Mouse (Mus musculus): ENCODE results near the gene Rb1. TPM values are rescaled to one million over a fixed set of nuclear protein-coding genes. Genes with fewer than 3 reads are reported as not detected.

Rb1 gene
- polyA plus RNA-seq, 2 experiments: 15.4 to 22.1 TPM

GRCm38 (mm10) chr14:73326511-73326910 is 889 bp upstream of the Rb1 start:
- Histone ChIP-seq H3K4me3 (ENCODE audit: insufficient read depth in 1 of 2, low read depth in 2 of 2, low read length in 2 of 2) (peak overlapping the region; percentile 89 to 92), H3K9me3 (ENCODE audit: control insufficient read depth, low read length) (no peaks in the 10 kb centered on the region), H3K4me2 (ENCODE audit: low read depth) (peak overlapping the region; percentile 96), H3K9ac (replicated peaks) (peak overlapping the region; percentile 96), H3K36me3 (replicated peaks; ENCODE audit: control insufficient read depth, insufficient read depth, low read depth) (no peaks in the 10 kb centered on the region; the same call in 1 of the 2 replicates), H3K27ac (peak overlapping the region; percentile 90), H3K27me3 (ENCODE audit: control insufficient read depth, insufficient read depth, low read length) (no peaks in the 10 kb centered on the region), H3K4me1 (replicated peaks; ENCODE audit: control insufficient read depth in 2 of 2, insufficient read depth in 2 of 2, low read length in 1 of 2) (peaks cover 21 to 28% of the 10 kb centered on the region in 2 experiments)
- DNase-seq (ENCODE audit: low read depth in 3 of 3, low spot score in 3 of 3) (no peak), ATAC-seq (ENCODE audit: insufficient read depth) (no peak)
- 16% methylated on average over 8 of the region's 8 CpGs for WGBS (ENCODE audit: insufficient replicate concordance)
- TF ChIP-seq CTCF (IDR thresholded peaks at IDR 0.05; ENCODE audit: low read depth) (no peak), EP300 (IDR thresholded peaks at IDR 0.05; ENCODE audit: low read depth) (no peak)

- peak; percentile 27; the same call in 1 of the 2 replicates for ATAC-seq (ENCODE audit: insufficient read depth)
Measured at GRCm38 (mm10) chr14:73324634-73325455, 777 bp downstream of the Rb1 start.

GRCm38 (mm10) chr14:73323965-73324364 is 1.7 kb downstream of the Rb1 start:
- Histone ChIP-seq H3K36me3 (replicated peaks; ENCODE audit: control insufficient read depth, insufficient read depth, low read depth) (peaks cover 15% of the 10 kb centered on the region), H3K9me3 (ENCODE audit: control insufficient read depth, low read length) (no peaks in the 10 kb centered on the region), H3K4me1 (replicated peaks; ENCODE audit: control insufficient read depth in 2 of 2, insufficient read depth in 2 of 2, low read length in 1 of 2) (peaks cover 31 to 41% of the 10 kb centered on the region in 2 experiments), H3K4me2 (ENCODE audit: low read depth) (peak overlapping the region; percentile 96), H3K4me3 (ENCODE audit: insufficient read depth in 1 of 2, low read depth in 2 of 2, low read length in 2 of 2) (peak overlapping the region; percentile 89 to 92), H3K27me3 (ENCODE audit: control insufficient read depth, insufficient read depth, low read length) (no peaks in the 10 kb centered on the region), H3K9ac (replicated peaks) (peak overlapping the region; percentile 96), H3K27ac (peak overlapping the region; percentile 60)
- 56% methylated on average over 2 of the region's 2 CpGs for WGBS (ENCODE audit: insufficient replicate concordance)
- no peak for DNase-seq (ENCODE audit: low read depth in 3 of 3, low spot score in 3 of 3)
- TF ChIP-seq CTCF (IDR thresholded peaks at IDR 0.05; ENCODE audit: low read depth) (no peak), EP300 (IDR thresholded peaks at IDR 0.05; ENCODE audit: low read depth) (no peak)
- ATAC-seq (ENCODE audit: insufficient read depth): no peak

More at GRCm38 (mm10) chr14:73324634-73325455, 777 bp downstream of the Rb1 start:
- Histone ChIP-seq H3K4me2 (ENCODE audit: low read depth) (peak overlapping the region; percentile 96), H3K27ac (peak overlapping the region; percentile 90), H3K4me3 (ENCODE audit: insufficient read depth in 1 of 2, low read depth in 2 of 2, low read length in 2 of 2) (peak overlapping the region; percentile 89 to 92), H3K9ac (replicated peaks) (peak overlapping the region; percentile 96), H3K4me1 (replicated peaks; ENCODE audit: control insufficient read depth in 2 of 2, insufficient read depth in 2 of 2, low read length in 1 of 2) (peaks cover 31 to 40% of the 10 kb centered on the region in 2 experiments), H3K27me3 (ENCODE audit: control insufficient read depth, insufficient read depth, low read length) (no peaks in the 10 kb centered on the region), H3K9me3 (ENCODE audit: control insufficient read depth, low read length) (no peaks in the 10 kb centered on the region), H3K36me3 (replicated peaks; ENCODE audit: control insufficient read depth, insufficient read depth, low read depth) (peaks cover 12% of the 10 kb centered on the region)
- no peak for DNase-seq (ENCODE audit: low read depth in 3 of 3, low spot score in 3 of 3)
- WGBS (ENCODE audit: insufficient replicate concordance): under 1% methylated on average over 55 of the region's 55 CpGs
- TF ChIP-seq EP300 (IDR thresholded peaks at IDR 0.05; ENCODE audit: low read depth) (no peak), CTCF (IDR thresholded peaks at IDR 0.05; ENCODE audit: low read depth) (no peak)

- Histone ChIP-seq H3K4me1 (replicated peaks; ENCODE audit: control insufficient read depth in 2 of 2, insufficient read depth in 2 of 2, low read length in 1 of 2) (peaks cover 39 to 52% of the 10 kb centered on the region in 2 experiments), H3K36me3 (replicated peaks; ENCODE audit: control insufficient read depth, insufficient read depth, low read depth) (peaks cover 20% of the 10 kb centered on the region), H3K4me3 (ENCODE audit: insufficient read depth in 1 of 2, low read depth in 2 of 2, low read length in 2 of 2) (peak overlapping the region; percentile 61 to 89), H3K9me3 (ENCODE audit: control insufficient read depth, low read length) (no peaks in the 10 kb centered on the region), H3K9ac (replicated peaks) (peak overlapping the region; percentile 55), H3K27me3 (ENCODE audit: control insufficient read depth, insufficient read depth, low read length) (no peaks in the 10 kb centered on the region), H3K4me2 (ENCODE audit: low read depth) (peak overlapping the region; percentile 96), H3K27ac (peak overlapping the region; percentile 91)
- peak; percentile 67 to 85 (median 80) for DNase-seq (ENCODE audit: low read depth in 3 of 3, low spot score in 3 of 3)
- WGBS (ENCODE audit: insufficient replicate concordance): 15% methylated on average over 3 of the region's 3 CpGs
- ATAC-seq (ENCODE audit: insufficient read depth): peak; percentile 44
- TF ChIP-seq CTCF (IDR thresholded peaks at IDR 0.05; ENCODE audit: low read depth): no peak
- peak; percentile 87 for TF ChIP-seq EP300 (IDR thresholded peaks at IDR 0.05; ENCODE audit: low read depth)
Measured at GRCm38 (mm10) chr14:73322142-73322541, 3.5 kb downstream of the Rb1 start.

GRCm38 (mm10) chr14:73316933-73317332 is 8.7 kb downstream of the Rb1 start:
- Histone ChIP-seq H3K4me2 (ENCODE audit: low read depth) (no peak overlapping the region), H3K4me1 (replicated peaks; ENCODE audit: control insufficient read depth in 2 of 2, insufficient read depth in 2 of 2, low read length in 1 of 2) (peaks cover 27 to 28% of the 10 kb centered on the region in 2 experiments), H3K27me3 (ENCODE audit: control insufficient read depth, insufficient read depth, low read length) (no peaks in the 10 kb centered on the region), H3K4me3 (ENCODE audit: insufficient read depth in 1 of 2, low read depth in 2 of 2, low read length in 2 of 2) (no peak overlapping the region), H3K36me3 (replicated peaks; ENCODE audit: control insufficient read depth, insufficient read depth, low read depth) (peaks cover 25% of the 10 kb centered on the region), H3K27ac (no peak overlapping the region), H3K9me3 (ENCODE audit: control insufficient read depth, low read length) (no peaks in the 10 kb centered on the region), H3K9ac (replicated peaks) (no peak overlapping the region)
- DNase-seq (ENCODE audit: low read depth in 3 of 3, low spot score in 3 of 3) (no peak), ATAC-seq (ENCODE audit: insufficient read depth) (no peak)
- TF ChIP-seq EP300 (IDR thresholded peaks at IDR 0.05; ENCODE audit: low read depth) (no peak), CTCF (IDR thresholded peaks at IDR 0.05; ENCODE audit: low read depth) (no peak)
